Mouse (Mus musculus) liver, embryonic 16.5 days (tissue): Measurements from ENCODE around the gene Slc22a1. TPM values are rescaled to one million over a fixed set of nuclear protein-coding genes. Genes with fewer than 3 reads are reported as not detected.

Experiments used
- ATAC-seq: fragments of 200-750 bp; cut with Nextera tagmentation; 2 replicates; pipeline ENCODE4 v1.8.0; 2017; ENCODE audit warnings: low read depth, mild to moderate bottlenecking, moderate number of reproducible peaks, moderate library complexity
- H3K27ac ChIP-seq: fragments of 300-500 bp; sonication (generic); 2 replicates; pipeline ENCODE4 v1.5.1; 2014; ENCODE audit warnings: mild to moderate bottlenecking, low read length
- H3K27me3 ChIP-seq: fragments of 300-500 bp; sonication (generic); 2 replicates; pipeline ENCODE4 v1.6.1; 2014; ENCODE audit warnings: low read depth, low read length, mixed read lengths; ENCODE audit not compliant: control insufficient read depth, insufficient read depth
- H3K36me3 ChIP-seq: fragments of 300-500 bp; sonication (generic); 2 replicates; pipeline ENCODE4 v1.6.1; 2014; ENCODE audit warnings: mild to moderate bottlenecking; ENCODE audit not compliant: control insufficient read depth, insufficient read depth
- H3K4me1 ChIP-seq: fragments of 300-500 bp; sonication (generic); 2 replicates; pipeline ENCODE4 v1.6.1; 2014; ENCODE audit warnings: low read depth, low read length, mixed read lengths; ENCODE audit not compliant: control insufficient read depth
- H3K4me2 ChIP-seq: fragments of 300-500 bp; sonication (generic); 2 replicates; pipeline ENCODE4 v1.6.1; 2014; ENCODE audit warnings: low read depth, low read length, mixed read lengths
- H3K4me3 ChIP-seq: fragments of 300-500 bp; sonication (generic); 2 replicates; pipeline ENCODE4 v1.5.1; 2014; ENCODE audit warnings: low read depth, mild to moderate bottlenecking, low read length
- H3K9ac ChIP-seq: fragments of 300-500 bp; sonication (generic); 2 replicates; pipeline ENCODE4 v1.6.1; 2014; ENCODE audit warnings: low read depth, low read length
- H3K9me3 ChIP-seq: fragments of 300-500 bp; sonication (generic); replicated peaks from 2 replicates; pipeline ENCODE4 v1.6.1; 2016; ENCODE audit warnings: low read length; ENCODE audit not compliant: control insufficient read depth
- WGBS: fragments of 180-500 bp; shearing (Covaris S2); extraction: QIAGEN DNeasy Blood & Tissue Kit; methylation state at CpG from one replicate; pipeline ENCODE4 v1.1.7; 2014; ENCODE audit not compliant: insufficient replicate concordance; 5-methylcytosine and 5-hydroxymethylcytosine counted together
- polyA plus RNA-seq: library from polyadenylated mRNA; unstranded; fragments of >200 nt; fragmentation: Nextera tagmentation; extraction: Ambion mirVana; gene quantifications from 2 replicates; pipeline ENCODE4 v1.2.1, GENCODE M21; 2015

Slc22a1 gene
- polyA plus RNA-seq, 1 experiment from 2014 or later = not detected

DNA sequence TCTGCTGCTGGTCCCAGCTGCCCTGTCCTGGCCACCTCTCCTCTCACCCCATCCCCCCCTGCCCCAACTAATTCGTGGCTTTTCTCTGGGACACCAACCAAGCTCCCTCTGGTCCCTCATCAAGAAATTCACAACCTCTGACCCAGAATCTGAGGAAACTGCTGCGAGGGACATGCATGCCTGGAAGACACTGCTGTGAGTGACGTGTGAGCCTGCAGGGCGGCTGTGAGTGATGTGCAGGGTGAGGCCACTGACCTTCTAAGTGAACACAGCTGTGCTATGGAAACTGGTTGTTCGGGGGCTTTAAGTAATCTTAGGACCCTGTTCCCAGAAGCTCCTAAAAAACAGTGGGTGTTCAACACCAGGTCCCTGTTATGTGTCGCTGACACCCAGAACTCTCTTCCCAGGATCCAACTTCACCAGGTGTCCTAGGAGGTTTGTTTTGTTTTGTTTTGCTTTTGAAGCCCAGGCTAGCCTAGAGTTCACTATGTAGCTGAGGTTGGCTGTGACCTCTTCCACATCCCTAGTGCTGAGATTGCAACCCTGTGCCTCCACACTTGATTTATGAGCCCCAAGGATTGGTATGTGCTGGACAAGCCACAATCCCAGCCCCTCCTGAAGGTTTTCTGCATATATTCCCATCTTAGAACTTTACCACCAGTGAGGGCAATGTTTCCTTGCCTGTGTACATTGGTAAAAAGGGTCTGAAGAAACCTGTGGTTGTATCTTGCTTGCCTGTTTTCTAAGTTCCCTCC, 44.5 kb downstream of the Slc22a1 start:
- Histone ChIP-seq H3K27me3 (no peaks in the 10 kb centered on the region), H3K9ac (no peak overlapping the region), H3K4me2 (no peak overlapping the region), H3K4me3 (no peak overlapping the region), H3K9me3 (no peaks in the 10 kb centered on the region), H3K4me1 (no peaks in the 10 kb centered on the region), H3K36me3 (no peaks in the 10 kb centered on the region), H3K27ac (no peak overlapping the region)
- WGBS = 42% methylated on average over 6 of the region's 6 CpGs
- ATAC-seq = no peak

DNA sequence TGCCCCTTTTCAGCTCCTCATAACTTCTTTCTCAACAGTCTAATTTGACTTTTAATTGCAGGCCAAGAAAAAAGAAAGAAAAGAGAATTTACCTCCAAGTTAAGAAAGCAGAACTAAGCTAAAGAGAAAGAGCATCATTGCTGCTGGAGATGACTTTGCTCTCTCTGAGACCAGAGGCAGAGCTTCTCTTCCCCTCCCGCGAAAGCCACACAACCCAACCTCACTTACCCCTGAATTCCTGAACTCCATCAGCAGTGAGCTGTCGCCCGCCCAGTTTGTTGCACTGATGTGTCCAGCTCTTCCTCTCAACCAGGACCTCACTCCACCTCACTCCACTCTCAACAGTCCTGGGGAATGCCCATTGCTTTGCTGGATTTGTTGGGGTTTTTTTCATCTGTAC, 47.6 kb downstream of the Slc22a1 start:
- no peaks in the 10 kb centered on the region for H3K27me3 ChIP-seq
- 34% methylated on average over 4 of the region's 4 CpGs for WGBS
- H3K9ac ChIP-seq = no peak overlapping the region
- H3K4me1 ChIP-seq = no peaks in the 10 kb centered on the region
- no peaks in the 10 kb centered on the region for H3K36me3 ChIP-seq
- no peak overlapping the region for H3K27ac ChIP-seq
- no peak overlapping the region for H3K4me2 ChIP-seq
- H3K9me3 ChIP-seq = no peaks in the 10 kb centered on the region; the same call in 1 of the 2 replicates
- no peak overlapping the region for H3K4me3 ChIP-seq
- no peak for ATAC-seq

DNA sequence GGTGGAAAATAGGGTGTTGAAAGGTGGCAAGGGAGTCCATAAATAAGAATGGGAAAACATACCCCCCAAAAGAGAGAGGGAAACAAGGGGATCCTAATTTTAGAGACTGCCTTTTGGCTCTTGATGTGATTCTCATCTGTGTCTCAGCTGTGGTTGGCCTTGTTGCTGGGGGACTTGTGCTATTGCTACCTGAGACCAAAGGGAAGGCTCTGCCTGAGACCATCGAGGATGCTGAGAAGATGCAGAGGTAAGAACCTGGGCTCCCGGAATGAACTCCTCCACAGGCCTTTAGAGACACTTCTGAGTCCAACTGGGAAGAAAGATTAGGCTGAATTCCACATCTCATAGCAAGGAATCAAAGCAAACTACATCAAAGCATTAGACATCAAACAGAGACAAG, 56.0 kb downstream of the Slc22a1 start:
- 48% methylated on average over 2 of the region's 2 CpGs for WGBS
- no peak overlapping the region for H3K27ac ChIP-seq
- H3K4me1 ChIP-seq = no peaks in the 10 kb centered on the region
- no peak overlapping the region for H3K4me3 ChIP-seq
- H3K9me3 ChIP-seq = no peaks in the 10 kb centered on the region
- ATAC-seq = no peak
- H3K27me3 ChIP-seq = no peaks in the 10 kb centered on the region; the same call in 1 of the 2 replicates
- no peaks in the 10 kb centered on the region for H3K36me3 ChIP-seq
- H3K9ac ChIP-seq = no peak overlapping the region
- H3K4me2 ChIP-seq = no peak overlapping the region

DNA sequence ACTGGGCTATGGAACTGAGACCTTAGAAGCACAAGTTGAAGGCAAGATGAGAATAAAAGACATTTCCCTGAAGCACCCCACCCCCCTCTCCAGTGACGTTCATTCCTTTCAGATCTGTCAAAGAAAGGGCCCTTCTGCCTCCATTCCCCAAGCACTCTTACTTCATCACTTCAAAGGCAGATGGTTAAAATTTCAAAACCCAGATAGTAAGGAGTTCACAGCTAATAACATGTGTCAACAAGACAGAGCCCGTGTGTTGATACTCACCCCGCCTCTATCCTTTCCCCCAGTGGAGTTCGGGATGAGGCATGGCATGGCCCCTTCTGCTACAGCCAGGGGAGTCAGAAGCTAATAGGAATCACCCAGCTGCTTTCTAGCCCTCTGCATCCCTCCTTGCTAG, 60.2 kb downstream of the Slc22a1 start:
- H3K27me3 ChIP-seq = no peaks in the 10 kb centered on the region
- WGBS = 56% methylated on average over 4 of the region's 4 CpGs
- ATAC-seq = no peak

DNA sequence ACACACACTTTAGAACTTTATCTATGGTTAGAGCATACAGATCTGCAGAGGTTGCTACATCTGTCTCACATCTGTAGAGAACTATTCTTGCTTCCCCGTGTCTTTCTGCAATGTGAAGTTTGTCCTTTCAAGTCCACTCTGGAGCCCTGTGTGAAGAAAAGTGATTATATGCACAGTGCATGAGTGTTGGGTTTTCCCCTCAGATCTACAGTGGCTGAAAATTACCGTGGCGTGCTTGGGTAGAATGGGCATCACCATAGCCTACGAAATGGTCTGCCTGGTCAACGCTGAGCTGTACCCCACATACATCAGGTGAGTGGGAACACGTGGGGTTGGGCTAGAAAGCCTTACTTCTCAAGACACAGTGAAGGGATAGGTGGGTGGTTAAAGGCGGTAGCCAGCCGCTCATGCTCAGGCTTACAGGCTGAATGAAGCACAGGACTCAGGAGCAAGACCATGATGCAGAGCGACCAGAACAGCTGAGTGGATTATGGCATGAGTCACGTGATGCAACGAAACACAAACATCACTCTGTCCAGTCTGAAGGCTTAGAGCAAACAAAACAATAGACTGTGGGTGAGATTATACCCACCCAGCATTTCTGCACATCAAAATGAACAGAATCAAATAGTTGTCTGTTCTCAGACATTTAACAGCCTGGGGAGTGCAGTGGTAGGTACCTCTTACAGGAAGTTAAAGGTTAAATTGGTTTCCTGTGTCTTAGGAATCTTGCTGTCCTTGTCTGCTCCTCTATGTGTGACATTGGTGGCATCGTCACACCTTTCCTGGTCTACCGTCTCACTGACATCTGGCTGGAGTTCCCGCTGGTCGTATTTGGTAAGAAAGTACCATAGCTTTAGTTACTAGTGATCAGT, 60.9 kb downstream of the Slc22a1 start:
- Histone ChIP-seq H3K27ac (no peak overlapping the region), H3K27me3 (no peaks in the 10 kb centered on the region), H3K9me3 (no peaks in the 10 kb centered on the region), H3K4me2 (no peak overlapping the region), H3K9ac (no peak overlapping the region), H3K4me1 (no peaks in the 10 kb centered on the region), H3K4me3 (no peak overlapping the region), H3K36me3 (no peaks in the 10 kb centered on the region)
- no peak for ATAC-seq
- 60% methylated on average over 15 of the region's 15 CpGs for WGBS

More for the DNA sequence above, 60.2 kb downstream of the Slc22a1 start:
- Histone ChIP-seq H3K36me3 (no peaks in the 10 kb centered on the region), H3K4me2 (no peak overlapping the region), H3K4me3 (no peak overlapping the region), H3K4me1 (no peaks in the 10 kb centered on the region), H3K9ac (no peak overlapping the region), H3K27ac (no peak overlapping the region), H3K9me3 (no peaks in the 10 kb centered on the region)

DNA sequence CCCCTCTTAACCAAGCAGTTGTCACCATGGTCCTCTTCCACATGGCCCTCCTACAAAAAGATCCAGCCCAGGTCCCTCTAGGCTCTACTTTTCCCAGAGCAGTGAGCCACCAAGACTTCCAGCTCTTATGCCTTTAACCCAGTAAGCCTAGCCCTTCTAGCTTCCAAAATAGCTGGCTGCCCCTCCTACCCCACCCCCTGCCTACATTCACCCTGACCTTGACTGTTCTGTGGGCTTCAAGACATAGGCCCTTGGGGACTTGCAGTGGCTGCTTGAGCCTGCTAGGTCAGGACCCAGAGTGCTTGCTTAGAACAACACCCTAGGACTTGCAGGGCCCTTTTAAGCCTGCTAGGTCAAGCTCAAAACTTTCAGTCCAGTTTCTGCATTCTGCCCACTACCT, 68.4 kb downstream of the Slc22a1 start:
- no peak overlapping the region for H3K9ac ChIP-seq
- no peaks in the 10 kb centered on the region for H3K9me3 ChIP-seq
- ATAC-seq = no peak
- no peaks in the 10 kb centered on the region for H3K36me3 ChIP-seq
- no peak overlapping the region for H3K4me3 ChIP-seq
- H3K27ac ChIP-seq = no peak overlapping the region
- H3K27me3 ChIP-seq = no peaks in the 10 kb centered on the region
- H3K4me1 ChIP-seq = no peaks in the 10 kb centered on the region
- no peak overlapping the region for H3K4me2 ChIP-seq

DNA sequence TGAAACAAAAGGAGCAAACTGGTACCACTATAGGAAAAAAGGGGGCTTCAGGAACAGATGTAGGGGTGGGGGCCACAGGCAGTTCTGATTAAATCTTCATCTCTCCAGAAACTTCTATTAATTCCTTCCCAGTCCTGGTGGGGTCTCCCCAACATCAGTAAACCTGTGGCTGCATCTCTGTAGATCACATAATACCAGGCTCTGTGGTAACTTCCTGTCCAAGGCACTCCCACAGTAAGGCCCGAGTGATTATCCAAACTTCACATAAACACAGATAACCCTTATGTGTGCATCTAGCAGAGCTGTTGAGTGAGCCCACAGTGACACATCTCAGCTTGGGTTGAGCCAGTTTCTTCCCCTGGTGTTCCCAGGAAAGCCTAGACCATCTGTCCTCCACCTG, 69.0 kb downstream of the Slc22a1 start:
- H3K4me1 ChIP-seq = no peaks in the 10 kb centered on the region
- no peak for ATAC-seq
- H3K27ac ChIP-seq = no peak overlapping the region
- H3K36me3 ChIP-seq = no peaks in the 10 kb centered on the region
- H3K4me2 ChIP-seq = no peak overlapping the region
- no peak overlapping the region for H3K9ac ChIP-seq
- no peaks in the 10 kb centered on the region for H3K9me3 ChIP-seq
- 0% methylated on average over 1 of the region's 1 CpGs for WGBS
- H3K27me3 ChIP-seq = no peaks in the 10 kb centered on the region
- no peak overlapping the region for H3K4me3 ChIP-seq
